Mouse (Mus musculus) stomach, postnatal 0 days (tissue): ENCODE measurements at regions not wholly inside any gene's neighbourhood (a gene's known extent, or its start where the extent isn't known, plus 50 kb on each side); places are given as distances from the start of the nearest gene placed in this dataset.

Source experiments
- CTCF ChIP-seq: IDR thresholded peaks from 2 replicates; pipeline ENCODE4 v1.5.1; 2016; ENCODE audit warnings: antibody characterized with exemption, low read depth, mild to moderate bottlenecking, moderate library complexity
- EP300 ChIP-seq: optimal IDR thresholded peaks from 2 replicates; pipeline ENCODE3; 2016; ENCODE audit warnings: antibody characterized with exemption

DNA sequence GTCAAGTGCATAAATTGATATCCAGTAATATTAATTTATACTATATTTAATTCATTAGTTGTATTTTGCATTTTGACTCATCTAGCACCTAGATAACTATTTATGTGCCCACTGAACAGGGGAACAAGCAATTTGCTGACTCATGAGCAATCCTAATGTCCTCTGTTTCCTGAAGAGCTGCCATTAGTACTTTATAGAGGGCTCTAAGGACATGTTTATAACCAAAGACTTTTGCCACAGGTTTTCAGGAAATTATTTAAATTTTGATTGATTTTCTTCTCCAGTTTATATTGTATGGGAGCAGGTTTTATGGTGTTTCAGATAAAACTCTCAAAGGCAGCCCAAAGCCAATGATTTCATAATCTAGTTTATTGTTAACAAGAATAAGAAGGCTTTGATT, 1018.4 kb downstream of the Car8 start:
- TF ChIP-seq CTCF (no peak), EP300 (no peak)
